In genomic region chr6:88899086-88899485, GRCm38 (mm10) we compare ENCODE assay signal across 8 mouse cellular contexts. TPM values are rescaled to one million over a fixed set of nuclear protein-coding genes. Genes with fewer than 3 reads are reported as not detected.
A peak's percentile ranks its signal among the peaks of the same experiment; 100 is the strongest.
DNase-seq lines count a peak whose midpoint lies in the region; ATAC-seq and TF ChIP-seq lines count a peak whose summit lies in the region.

No protein-coding gene starts in this region.

- H3K4me3 ChIP-seq in heart, embryonic 14.5 days (ENCODE audit: control insufficient read depth in 1 of 2, insufficient read depth in 1 of 2, low read depth in 1 of 2, low read length in 2 of 2), result peak overlapping the region in 1 of 2 experiments; percentile 73; a peak in 2 of 4 replicates
- peak overlapping the region; percentile 50; the same call in 1 of the 2 replicates for H3K4me3 ChIP-seq in bone marrow macrophage, adult 2 months (ENCODE audit: insufficient read depth, low read length)
- 0 out of 2 replicates have a peak overlapping the region, but pooled peaks have one; percentile 54 for H3K4me3 ChIP-seq in hindbrain, embryonic 13.5 days
- H3K4me3 ChIP-seq in midbrain, embryonic 10.5 days, result peak overlapping the region; percentile 86; the same call in 1 of the 2 replicates

- H3K27ac ChIP-seq in heart, embryonic 14.5 days (replicated peaks in 1 of 2; ENCODE audit: control insufficient read depth in 1 of 2, insufficient read depth in 1 of 2, low read depth in 2 of 2, low read length in 2 of 2), result no peak overlapping the region
- no peak overlapping the region for H3K27ac ChIP-seq in bone marrow macrophage, adult 2 months (ENCODE audit: insufficient read depth, low read depth, low read length)
- H3K27ac ChIP-seq in hindbrain, embryonic 13.5 days, result no peak overlapping the region
- peak overlapping the region; percentile 98; the same call in 1 of the 2 replicates for H3K27ac ChIP-seq in midbrain, embryonic 10.5 days (replicated peaks)

- no peaks in the 10 kb centered on the region for H3K9me3 ChIP-seq in heart, embryonic 14.5 days (ENCODE audit: control insufficient read depth, low read length)
- no peaks in the 10 kb centered on the region for H3K9me3 ChIP-seq in hindbrain, embryonic 13.5 days
- no peaks in the 10 kb centered on the region for H3K9me3 ChIP-seq in midbrain, embryonic 10.5 days (replicated peaks)

- no peak for DNase-seq in heart, adult 9 months (ENCODE audit: low spot score in 2 of 2)
- DNase-seq in midbrain, embryonic 10.5 days (ENCODE audit: low spot score), result no peak
- DNase-seq in testis, postnatal 14 days (ENCODE audit: low spot score), result no peak
- DNase-seq in cerebellum, adult 8-10 months, result no peak
- no peak for DNase-seq in embryo, embryonic 10 days (ENCODE audit: low spot score)

- H3K36me3 ChIP-seq in heart, embryonic 14.5 days (ENCODE audit: control insufficient read depth, insufficient read depth, low read length), result peaks cover 29% of the 10 kb centered on the region
- H3K36me3 ChIP-seq in hindbrain, embryonic 13.5 days, result peaks cover 10% of the 10 kb centered on the region; the same call in 1 of the 2 replicates
- H3K36me3 ChIP-seq in midbrain, embryonic 10.5 days, result peaks cover 33% of the 10 kb centered on the region

- no peak for ATAC-seq in heart, embryonic 14.5 days (ENCODE audit: insufficient number of reproducible peaks, insufficient read depth, low FRiP score, low read depth)
- ATAC-seq in hindbrain, embryonic 13.5 days (ENCODE audit: low FRiP score), result no peak

- peaks cover 14 to 42% of the 10 kb centered on the region in 2 experiments for H3K4me1 ChIP-seq in heart, embryonic 14.5 days (ENCODE audit: control insufficient read depth in 2 of 2, insufficient read depth in 2 of 2, low read length in 2 of 2)
- peaks cover 8% of the 10 kb centered on the region for H3K4me1 ChIP-seq in bone marrow macrophage, adult 2 months (ENCODE audit: control insufficient read depth, insufficient read depth, low read length)
- peaks cover 48% of the 10 kb centered on the region for H3K4me1 ChIP-seq in hindbrain, embryonic 13.5 days (replicated peaks)
- peaks cover 61% of the 10 kb centered on the region for H3K4me1 ChIP-seq in midbrain, embryonic 10.5 days

- H3K27me3 ChIP-seq in heart, embryonic 14.5 days (ENCODE audit: control insufficient read depth, insufficient read depth, low read length), result no peaks in the 10 kb centered on the region
- H3K27me3 ChIP-seq in hindbrain, embryonic 13.5 days, result no peaks in the 10 kb centered on the region
- H3K27me3 ChIP-seq in midbrain, embryonic 10.5 days (ENCODE audit: low read depth, poor library complexity, severe bottlenecking), result no peaks in the 10 kb centered on the region

- no peak for TF ChIP-seq CTCF in bone marrow macrophage, adult 2 months (IDR thresholded peaks at IDR 0.05; ENCODE audit: low read depth, low read length)

- H3K4me2 ChIP-seq in heart, embryonic 14.5 days (ENCODE audit: low read length), result peak overlapping the region; percentile 89
- peak overlapping the region; percentile 79; the same call in 1 of the 2 replicates for H3K4me2 ChIP-seq in hindbrain, embryonic 13.5 days

- 61% methylated on average over 4 of the region's 4 CpGs for WGBS in heart, embryonic 14.5 days
- 63% methylated on average over 4 of the region's 4 CpGs for WGBS in hindbrain, embryonic 13.5 days
- WGBS in midbrain, embryonic 10.5 days, result 61% methylated on average over 4 of the region's 4 CpGs

- TF ChIP-seq POLR2A in bone marrow macrophage, adult 2 months (IDR thresholded peaks at IDR 0.05; ENCODE audit: borderline replicate concordance, low read depth, low read length), result no peak

- H3K9ac ChIP-seq in heart, embryonic 14.5 days (ENCODE audit: low read length), result peak overlapping the region; percentile 93
- 0 out of 2 replicates have a peak overlapping the region, but pooled peaks have one; percentile 19 for H3K9ac ChIP-seq in hindbrain, embryonic 13.5 days

RNA-seq across cellular contexts. Expression of gene Mcm2, which starts 0.5 kb away (rescaled TPM):
- 79.2 and 83.9 TPM in 2 replicates for polyA plus RNA-seq in heart, embryonic 14.5 days (2014; fragmentation: Nextera tagmentation; extraction: Ambion mirVana)
- 11.1 and 12.7 TPM in 2 replicates for polyA plus RNA-seq in bone marrow macrophage, adult 2 months (2012; ENCODE audit: insufficient read depth, insufficient read length, missing spikeins)
- 43.0 and 43.7 TPM in 2 replicates for polyA plus RNA-seq in hindbrain, embryonic 13.5 days (2015; fragmentation: Nextera tagmentation; extraction: Ambion mirVana)
- 290 and 301 TPM in 2 replicates for polyA plus RNA-seq in midbrain, embryonic 10.5 days (2016; fragmentation: Nextera tagmentation; extraction: Ambion mirVana)

RNA-seq across cellular contexts. Expression of gene Tpra1, which starts 3.0 kb away (rescaled TPM):
- 36.8 and 39.5 TPM in 2 replicates for polyA plus RNA-seq in heart, embryonic 14.5 days (2014; fragmentation: Nextera tagmentation; extraction: Ambion mirVana)
- polyA plus RNA-seq in bone marrow macrophage, adult 2 months (2012; ENCODE audit: insufficient read depth, insufficient read length, missing spikeins), result 72.9 and 86.3 TPM in 2 replicates
- 73.6 and 78.8 TPM in 2 replicates for polyA plus RNA-seq in hindbrain, embryonic 13.5 days (2015; fragmentation: Nextera tagmentation; extraction: Ambion mirVana)
- 56.0 and 57.6 TPM in 2 replicates for polyA plus RNA-seq in midbrain, embryonic 10.5 days (2016; fragmentation: Nextera tagmentation; extraction: Ambion mirVana)

RNA-seq across cellular contexts. Expression of gene Podxl2, which starts 24.2 kb away (rescaled TPM):
- 49.9 and 51.6 TPM in 2 replicates for polyA plus RNA-seq in heart, embryonic 14.5 days (2014; fragmentation: Nextera tagmentation; extraction: Ambion mirVana)
- 1.9 TPM in 1 of 2 replicates, not detected in the other for polyA plus RNA-seq in bone marrow macrophage, adult 2 months (2012; ENCODE audit: insufficient read depth, insufficient read length, missing spikeins)
- 546 and 595 TPM in 2 replicates for polyA plus RNA-seq in hindbrain, embryonic 13.5 days (2015; fragmentation: Nextera tagmentation; extraction: Ambion mirVana)
- 69.4 and 117 TPM in 2 replicates for polyA plus RNA-seq in midbrain, embryonic 10.5 days (2016; fragmentation: Nextera tagmentation; extraction: Ambion mirVana)

RNA-seq across cellular contexts. Expression of gene Abtb1, which starts 57.3 kb away (rescaled TPM):
- 20.9 and 22.3 TPM in 2 replicates for polyA plus RNA-seq in heart, embryonic 14.5 days (2014; fragmentation: Nextera tagmentation; extraction: Ambion mirVana)
- 33.6 and 40.7 TPM in 2 replicates for polyA plus RNA-seq in bone marrow macrophage, adult 2 months (2012; ENCODE audit: insufficient read depth, insufficient read length, missing spikeins)
- polyA plus RNA-seq in hindbrain, embryonic 13.5 days (2015; fragmentation: Nextera tagmentation; extraction: Ambion mirVana), result 36.3 and 38.2 TPM in 2 replicates
- polyA plus RNA-seq in midbrain, embryonic 10.5 days (2016; fragmentation: Nextera tagmentation; extraction: Ambion mirVana), result 22.5 and 26.3 TPM in 2 replicates

Comparison
In these comparisons a context has a peak if more than half of its experiments do, and no peak if none do; other contexts are left out.
1. RNA of gene Podxl2, which starts 24.2 kb away (polyA plus RNA-seq): 546 to 595 TPM in hindbrain, embryonic 13.5 days, 69.4 to 117 TPM in midbrain, embryonic 10.5 days and 49.9 to 51.6 TPM in heart, embryonic 14.5 days; 1.9 TPM in bone marrow macrophage, adult 2 months; every median in the first group is over 10 times any median in the second.